Mouse (Mus musculus) forebrain, embryonic 14.5 days (tissue): Measurements from ENCODE around the gene Limk2. TPM values are rescaled to one million over a fixed set of nuclear protein-coding genes. Genes with fewer than 3 reads are reported as not detected.
A peak's percentile ranks its signal among the peaks of the same experiment; 100 is the strongest.

Source experiments
- ATAC-seq: fragments of 200-750 bp; cut with Nextera tagmentation; 2 replicates; pipeline ENCODE4 v1.8.0; 2017; ENCODE audit warnings: mild to moderate bottlenecking, moderate library complexity
- DNase-seq: peaks from one replicate; pipeline ENCODE4 v3.0.0-alpha.2; 2015; ENCODE audit warnings: low spot score
- H3K27ac ChIP-seq: fragments of 300-500 bp; sonication (generic); 2 replicates; pipeline ENCODE4 v1.5.1; 2014; ENCODE audit warnings: low read depth, mild to moderate bottlenecking, control low read depth, low read length, moderate library complexity
- H3K27me3 ChIP-seq: fragments of 300-500 bp; sonication (generic); replicated peaks from 2 replicates; pipeline ENCODE4 v1.6.1; 2014; ENCODE audit warnings: low read length, control low read depth, mixed read lengths; ENCODE audit not compliant: control insufficient read depth, insufficient read depth
- H3K36me3 ChIP-seq: fragments of 300-500 bp; sonication (generic); 2 replicates; pipeline ENCODE4 v1.6.1; 2014; ENCODE audit warnings: low read length, control low read depth; ENCODE audit not compliant: control insufficient read depth, insufficient read depth
- H3K4me1 ChIP-seq: fragments of 300-500 bp; sonication (generic); 2 replicates; pipeline ENCODE4 v1.6.1; 2014; ENCODE audit warnings: antibody characterized with exemption, low read length, control low read depth; ENCODE audit not compliant: control insufficient read depth, insufficient read depth
- H3K4me2 ChIP-seq: fragments of 300-500 bp; sonication (generic); 2 replicates; pipeline ENCODE4 v1.6.1; 2014; ENCODE audit warnings: mild to moderate bottlenecking, control low read depth, low read length
- H3K4me3 ChIP-seq: fragments of 300-500 bp; sonication (generic); 2 replicates; pipeline ENCODE4 v1.5.1; 2014; ENCODE audit warnings: low read depth, low read length, control low read depth
- H3K9ac ChIP-seq: fragments of 300-500 bp; sonication (generic); 2 replicates; pipeline ENCODE4 v1.6.1; 2014; ENCODE audit warnings: mild to moderate bottlenecking, low read length, control low read depth, moderate library complexity
- H3K9me3 ChIP-seq: fragments of 300-500 bp; sonication (generic); replicated peaks from 2 replicates; pipeline ENCODE4 v1.6.1; 2016; ENCODE audit warnings: low read length, control low read depth, mixed read lengths; ENCODE audit not compliant: control insufficient read depth
- WGBS: fragments of 180-500 bp; shearing (Covaris S2); extraction: QIAGEN DNeasy Blood & Tissue Kit; methylation state at CpG from one replicate; pipeline ENCODE4 v1.1.7; 2014; 5-methylcytosine and 5-hydroxymethylcytosine counted together
- polyA plus RNA-seq: library from polyadenylated mRNA; unstranded; fragments of >200 nt; fragmentation: Nextera tagmentation; extraction: Ambion mirVana; gene quantifications from 2 replicates; pipeline ENCODE4 v1.2.1, GENCODE M21; 2014

Gene Limk2
- polyA plus RNA-seq, 1 experiment from 2014 or later = 88.4 TPM

GRCm38 (mm10) chr11:3297871-3298812, 110.8 kb downstream of the Limk2 start:
- Histone ChIP-seq H3K27me3 (no peaks in the 10 kb centered on the region), H3K27ac (no peak overlapping the region), H3K9me3 (no peaks in the 10 kb centered on the region), H3K36me3 (peaks cover 99% of the 10 kb centered on the region), H3K4me3 (no peak overlapping the region), H3K4me2 (no peak overlapping the region), H3K4me1 (peaks cover 29% of the 10 kb centered on the region), H3K9ac (no peak overlapping the region)
- DNase-seq = no peak
- ATAC-seq = no peak
- WGBS = 90% methylated on average over 10 of the region's 10 CpGs

GRCm38 (mm10) chr11:3296056-3296455, 112.9 kb downstream of the Limk2 start:
- Histone ChIP-seq H3K4me2 (peak overlapping the region; percentile 17; the same call in 1 of the 2 replicates), H3K27ac (no peak overlapping the region), H3K4me3 (no peak overlapping the region), H3K36me3 (peaks cover 80% of the 10 kb centered on the region), H3K9me3 (no peaks in the 10 kb centered on the region), H3K9ac (peak overlapping the region; percentile 40), H3K4me1 (peaks cover 31% of the 10 kb centered on the region), H3K27me3 (no peaks in the 10 kb centered on the region)
- no peak for ATAC-seq
- 55% methylated on average over 5 of the region's 5 CpGs for WGBS
- no peak for DNase-seq

DNA sequence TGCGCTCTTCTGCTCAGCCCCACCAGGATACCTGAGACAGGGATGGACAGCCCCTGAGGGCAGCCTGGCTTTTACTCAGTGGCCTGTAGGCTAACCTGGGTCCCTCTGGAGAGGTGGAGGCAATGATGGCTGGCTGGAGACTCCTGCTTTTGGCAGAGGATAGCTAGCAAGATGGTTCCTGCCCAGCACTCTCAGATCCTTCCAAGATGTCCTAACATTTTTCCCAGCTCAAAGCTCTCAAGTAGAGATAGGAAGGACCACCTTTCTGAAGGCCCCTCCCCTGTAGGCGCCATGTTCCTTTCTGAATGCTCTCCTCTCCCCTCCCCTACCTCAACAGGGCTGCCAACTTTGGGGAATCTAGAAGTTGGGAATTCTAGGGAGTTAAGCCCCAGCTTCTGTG, 114.3 kb downstream of the Limk2 start:
- peaks cover 31% of the 10 kb centered on the region for H3K4me1 ChIP-seq
- H3K9ac ChIP-seq = peak overlapping the region; percentile 97
- H3K36me3 ChIP-seq = peaks cover 66% of the 10 kb centered on the region
- H3K4me3 ChIP-seq = peak overlapping the region; percentile 85; the same call in 1 of the 2 replicates
- peak overlapping the region; percentile 100; the same call in 1 of the 2 replicates for H3K27ac ChIP-seq
- no peaks in the 10 kb centered on the region for H3K9me3 ChIP-seq
- H3K4me2 ChIP-seq = peak overlapping the region; percentile 99
- DNase-seq (no peak), ATAC-seq (no peak)
- 80% methylated on average over 2 of the region's 2 CpGs for WGBS
- H3K27me3 ChIP-seq = no peaks in the 10 kb centered on the region

Other genes with a start within 250 kb of the Limk2 start
- 6.4 and 9.0 TPM in 2 replicates for gene Sfi1, start 215.7 kb downstream of the Limk2 start, polyA plus RNA-seq
- gene Eif4enif1, start 206.8 kb downstream of the Limk2 start, polyA plus RNA-seq = 36.7 and 40.4 TPM in 2 replicates
- 274 and 283 TPM in 2 replicates for gene Drg1, start 142.8 kb downstream of the Limk2 start, polyA plus RNA-seq
- gene Patz1, start 120.3 kb downstream of the Limk2 start, polyA plus RNA-seq = 61.7 and 62.0 TPM in 2 replicates
- 27.8 TPM in 2 replicates for gene Pik3ip1, start 78.8 kb downstream of the Limk2 start, polyA plus RNA-seq
- 52.3 and 56.2 TPM in 2 replicates for gene Rnf185, start 43.2 kb upstream of the Limk2 start, polyA plus RNA-seq
- 0.44 and 0.59 TPM in 2 replicates for gene Pla2g3, start 79.1 kb upstream of the Limk2 start, polyA plus RNA-seq
- 1.4 and 2.1 TPM in 2 replicates for gene Inpp5j, start 95.6 kb upstream of the Limk2 start, polyA plus RNA-seq
- 42.0 and 49.1 TPM in 2 replicates for gene Selenom, start 105.5 kb upstream of the Limk2 start, polyA plus RNA-seq
- 11.6 and 16.4 TPM in 2 replicates for gene Smtn, start 131.4 kb upstream of the Limk2 start, polyA plus RNA-seq
- 25.1 and 29.8 TPM in 2 replicates for gene Morc2a, start 240.0 kb upstream of the Limk2 start, polyA plus RNA-seq